Mouse (Mus musculus) heart, postnatal 0 days (tissue): Measurements from ENCODE around the gene Olfr51.

Experiments
- CTCF ChIP-seq: IDR thresholded peaks from 2 replicates; pipeline ENCODE4 v1.5.1; 2016; ENCODE audit warnings: antibody characterized with exemption, control low read depth, low read depth
- EP300 ChIP-seq: IDR thresholded peaks from 2 replicates; pipeline ENCODE4 v1.6.1; 2016; ENCODE audit warnings: antibody characterized with exemption, low read depth

DNA sequence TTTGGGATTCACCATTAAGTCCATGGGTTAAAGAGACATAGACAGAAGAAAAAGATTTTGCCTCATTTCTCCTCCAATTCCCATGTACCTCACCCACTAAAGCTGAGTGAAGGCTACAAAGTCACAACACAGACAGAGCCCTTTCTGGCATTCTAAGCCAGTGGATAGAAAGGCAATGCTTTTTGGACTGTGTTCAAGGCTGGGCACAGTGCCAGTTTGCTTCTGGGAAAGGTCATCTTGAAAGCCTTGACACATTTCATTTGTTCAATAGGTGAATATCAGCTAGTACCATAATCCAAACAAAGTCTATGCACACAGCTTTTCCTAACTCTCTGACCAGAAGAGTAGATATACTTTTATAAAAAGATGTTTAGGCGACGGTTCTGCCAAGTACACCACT lies 32.6 kb downstream of the Olfr51 start:
- no peak for TF ChIP-seq CTCF
- no peak for TF ChIP-seq EP300
